Mouse (Mus musculus): ENCODE results near the gene Serpinb8.

- TF ChIP-seq CTCF (IDR thresholded peaks at IDR 0.05; ENCODE audit: low read depth) (no peak), EP300 (IDR thresholded peaks at IDR 0.05; ENCODE audit: low read depth) (no peak)
These were observed 32.2 kb downstream of the Serpinb8 start for GRCm38 (mm10) chr1:107622017-107622416.
